Mouse (Mus musculus) midbrain, embryonic 13.5 days (tissue): ENCODE measurements around the gene Tpbpb. TPM values are rescaled to one million over a fixed set of nuclear protein-coding genes. Genes with fewer than 3 reads are reported as not detected.
"Not testable (repeated sequence)": the region's sequence is repeated elsewhere in the genome, so short reads cannot be mapped to it uniquely, and the experiment has no call there.

Experiments
- ATAC-seq: fragments of 200-750 bp; cut with Nextera tagmentation; 2 replicates; pipeline ENCODE4 v1.8.0; 2017; ENCODE audit warnings: mild to moderate bottlenecking, moderate TSS enrichment, moderate library complexity
- H3K27ac ChIP-seq: fragments of 300-500 bp; sonication (generic); 2 replicates; pipeline ENCODE4 v1.5.1; 2015; ENCODE audit warnings: inconsistent platforms, mild to moderate bottlenecking, moderate library complexity
- H3K27me3 ChIP-seq: fragments of 300-500 bp; sonication (generic); 2 replicates; pipeline ENCODE4 v1.6.1; 2015; ENCODE audit warnings: mild to moderate bottlenecking, inconsistent platforms
- H3K36me3 ChIP-seq: fragments of 300-500 bp; sonication (generic); 2 replicates; pipeline ENCODE4 v1.6.1; 2015; ENCODE audit warnings: mild to moderate bottlenecking, inconsistent platforms
- H3K4me1 ChIP-seq: fragments of 300-500 bp; sonication (generic); replicated peaks from 2 replicates; pipeline ENCODE4 v1.6.1; 2015; ENCODE audit warnings: inconsistent platforms
- H3K4me2 ChIP-seq: fragments of 300-500 bp; sonication (generic); replicated peaks from 2 replicates; pipeline ENCODE4 v1.6.1; 2015; ENCODE audit warnings: moderate library complexity, mild to moderate bottlenecking, inconsistent platforms
- H3K4me3 ChIP-seq: fragments of 300-500 bp; sonication (generic); replicated peaks from 2 replicates; pipeline ENCODE4 v1.5.1; 2015; ENCODE audit warnings: mild to moderate bottlenecking, inconsistent platforms
- H3K9ac ChIP-seq: fragments of 300-500 bp; sonication (generic); replicated peaks from 2 replicates; pipeline ENCODE4 v1.6.1; 2015; ENCODE audit warnings: mild to moderate bottlenecking, inconsistent platforms
- H3K9me3 ChIP-seq: fragments of 300-500 bp; sonication (generic); 2 replicates; pipeline ENCODE4 v1.6.1; 2016; ENCODE audit warnings: mild to moderate bottlenecking, inconsistent platforms
- WGBS: fragments of 180-500 bp; shearing (Covaris S2); methylation state at CpG from one replicate; pipeline ENCODE4 v1.1.7; 2015; 5-methylcytosine and 5-hydroxymethylcytosine counted together
- polyA plus RNA-seq: library from polyadenylated mRNA; unstranded; fragments of >200 nt; fragmentation: Nextera tagmentation; extraction: Ambion mirVana; gene quantifications from 2 replicates; pipeline ENCODE4 v1.2.1, GENCODE M21; 2015

The Tpbpb gene
- not detected in 2 replicates for polyA plus RNA-seq

GRCm38 (mm10) chr13:60904780-60905179 is at the start of gene Tpbpb:
Gene Tpbpb, minus strand, starts transcription at chr13:60904880.
- H3K9ac ChIP-seq, H3K27ac ChIP-seq, H3K4me3 ChIP-seq, H3K4me1 ChIP-seq, H3K4me2 ChIP-seq, H3K36me3 ChIP-seq, ATAC-seq, H3K27me3 ChIP-seq: not testable (repeated sequence)
- H3K9me3 ChIP-seq, result peaks cover 12% of the 10 kb centered on the region; the same call in 1 of the 2 replicates
- WGBS, result 84% methylated on average over 2 of the region's 2 CpGs

- not testable (repeated sequence) for H3K27ac ChIP-seq, H3K9ac ChIP-seq, H3K4me2 ChIP-seq, ATAC-seq, H3K27me3 ChIP-seq, H3K36me3 ChIP-seq, H3K4me1 ChIP-seq, H3K4me3 ChIP-seq
- 83% methylated on average over 3 of the region's 3 CpGs for WGBS
- peaks cover 12% of the 10 kb centered on the region for H3K9me3 ChIP-seq
Measured at GRCm38 (mm10) chr13:60941884-60942283, 37.2 kb upstream of the Tpbpb start, which contains the start of gene Tpbpa. Gene Tpbpa, minus strand, starts transcription at chr13:60941984.

- no peaks in the 10 kb centered on the region for H3K4me1 ChIP-seq
- H3K36me3 ChIP-seq, result no peaks in the 10 kb centered on the region
- WGBS, result 64% methylated on average over 5 of the region's 5 CpGs
- no peaks in the 10 kb centered on the region for H3K27me3 ChIP-seq
- H3K4me3 ChIP-seq, result no peak within 1 kb of the TSS
- no peak within 1 kb of the TSS for H3K4me2 ChIP-seq
- no peak within 1 kb of the TSS for H3K27ac ChIP-seq
- H3K9me3 ChIP-seq, result peaks cover 12% of the 10 kb centered on the region
- ATAC-seq, result no peak
- H3K9ac ChIP-seq, result no peak within 1 kb of the TSS
Measured at GRCm38 (mm10) chr13:60936500-60936901, 31.8 kb upstream of the Tpbpb start, which contains the start of the genes Gm49391 and Ctla2a. Gene Gm49391, minus strand, starts transcription at chr13:60936571. Gene Ctla2a, minus strand, starts transcription at chr13:60936625.

DNA sequence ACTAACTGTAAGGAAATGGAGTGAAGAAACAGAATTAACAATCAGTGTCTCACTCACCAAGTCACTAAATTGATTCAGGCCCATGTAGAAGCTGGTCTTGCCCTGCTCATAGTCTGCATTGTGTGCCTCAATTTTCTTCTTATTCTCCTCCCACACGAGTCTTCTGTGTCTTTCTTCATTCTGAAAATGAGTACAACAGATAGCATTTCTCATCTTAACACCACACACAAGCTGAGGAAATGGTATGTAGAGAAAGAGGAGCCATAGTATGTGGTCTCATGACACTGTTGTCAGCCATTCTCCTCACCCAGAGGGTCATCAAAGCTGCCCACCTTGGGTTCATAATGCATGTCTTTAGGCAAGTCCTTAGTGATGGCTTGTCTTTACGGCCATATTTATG is 30.8 kb upstream of the Tpbpb start, which contains the start of gene Gm49393:
Gm49393 (minus strand) TSS at position 101 of the 400 bp plus-strand sequence.
- not testable (repeated sequence) for H3K4me2 ChIP-seq, H3K9ac ChIP-seq, ATAC-seq, H3K4me1 ChIP-seq, H3K27me3 ChIP-seq, H3K4me3 ChIP-seq, H3K36me3 ChIP-seq, H3K27ac ChIP-seq
- H3K9me3 ChIP-seq, result peaks cover 12% of the 10 kb centered on the region
- 61% methylated on average over 2 of the region's 2 CpGs for WGBS

DNA sequence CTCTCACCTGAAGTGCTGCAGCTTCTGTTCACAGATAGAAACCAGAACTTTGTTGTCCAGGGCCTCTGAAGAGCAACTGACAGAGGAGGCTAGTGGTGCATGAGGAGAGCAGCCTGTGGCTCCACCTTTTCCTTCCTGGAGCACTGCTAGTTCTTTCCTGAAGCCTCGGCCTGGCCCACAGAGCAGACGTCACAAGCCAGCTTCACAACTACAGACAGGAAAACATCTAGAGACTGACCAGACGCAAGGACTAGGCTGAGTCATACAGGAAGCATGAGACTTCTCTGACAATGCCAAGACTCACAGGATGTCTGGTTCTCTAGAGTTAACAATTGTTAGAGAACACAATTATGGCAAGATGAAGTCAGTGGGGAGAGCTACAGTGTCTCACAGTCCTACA is 7.4 kb downstream of the Tpbpb start, which contains the start of gene Ctla2b:
Ctla2b (minus strand) TSS at position 120 of the 400 bp plus-strand sequence.
- H3K9me3 ChIP-seq, result peaks cover 7% of the 10 kb centered on the region
- H3K9ac ChIP-seq, result no peak within 1 kb of the TSS
- no peak within 1 kb of the TSS for H3K4me3 ChIP-seq
- no peaks in the 10 kb centered on the region for H3K27me3 ChIP-seq
- H3K4me2 ChIP-seq, result no peak within 1 kb of the TSS
- 93% methylated on average over 3 of the region's 3 CpGs for WGBS
- no peaks in the 10 kb centered on the region for H3K4me1 ChIP-seq
- no peak within 1 kb of the TSS for H3K27ac ChIP-seq
- no peaks in the 10 kb centered on the region for H3K36me3 ChIP-seq
- no peak for ATAC-seq

DNA sequence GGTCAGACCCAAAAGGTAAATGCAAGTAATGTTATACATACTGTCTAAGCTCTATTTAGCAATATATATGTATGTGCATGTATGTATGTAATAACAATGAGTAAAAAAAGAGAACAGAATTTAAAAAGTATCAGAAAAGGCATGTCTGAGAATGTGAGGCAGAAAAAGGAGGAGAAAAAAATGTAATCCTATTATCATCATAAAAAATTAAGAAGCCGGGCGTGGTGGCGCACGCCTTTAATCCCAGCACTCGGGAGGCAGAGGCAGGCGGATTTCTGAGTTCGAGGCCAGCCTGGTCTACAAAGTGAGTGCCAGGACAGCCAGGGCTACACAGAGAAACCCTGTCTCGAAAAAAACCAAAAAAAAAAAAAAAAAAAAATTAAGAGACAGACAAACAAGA is 7.9 kb downstream of the Tpbpb start, which contains the start of gene Gm49392:
Gm49392 (minus strand) TSS at position 101 of the 400 bp plus-strand sequence.
- not testable (repeated sequence) for H3K4me2 ChIP-seq, H3K4me3 ChIP-seq, H3K4me1 ChIP-seq, H3K9me3 ChIP-seq, H3K9ac ChIP-seq, H3K27ac ChIP-seq, H3K27me3 ChIP-seq, ATAC-seq, H3K36me3 ChIP-seq
- 86% methylated on average over 8 of the region's 8 CpGs for WGBS

- no peak overlapping the region for H3K27ac ChIP-seq
- ATAC-seq, result no peak
Measured at GRCm38 (mm10) chr13:60895406-60896160, 9.1 kb downstream of the Tpbpb start.

DNA sequence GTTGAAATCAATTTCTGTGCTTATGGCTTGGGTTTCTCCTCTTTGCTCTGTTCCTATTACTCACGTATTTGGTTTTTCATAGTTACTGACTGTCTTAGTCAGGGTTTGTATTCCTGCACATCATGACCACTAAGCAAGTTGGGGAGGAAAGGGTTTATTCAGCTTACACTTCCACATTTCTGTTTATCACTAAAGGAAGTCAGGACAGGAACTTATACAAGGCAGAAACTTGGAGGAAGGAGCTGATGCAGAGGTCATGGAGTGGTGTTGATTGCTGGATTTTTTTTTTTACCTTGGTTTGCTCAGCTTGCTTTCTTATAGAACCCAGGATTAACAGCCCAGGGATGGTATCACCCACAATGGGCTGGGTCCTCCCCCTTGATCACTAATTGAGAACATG is 12.4 kb downstream of the Tpbpb start:
- H3K4me1 ChIP-seq, result no peaks in the 10 kb centered on the region
- H3K9ac ChIP-seq, result no peak overlapping the region
- H3K36me3 ChIP-seq, result no peaks in the 10 kb centered on the region
- H3K27ac ChIP-seq, result no peak overlapping the region
- no peak overlapping the region for H3K4me2 ChIP-seq
- H3K4me3 ChIP-seq, result no peak overlapping the region
- no peaks in the 10 kb centered on the region for H3K27me3 ChIP-seq
- WGBS, result 79% methylated on average over 1 of the region's 1 CpGs
- no peak for ATAC-seq
- peaks cover 6% of the 10 kb centered on the region; the same call in 1 of the 2 replicates for H3K9me3 ChIP-seq

More at GRCm38 (mm10) chr13:60895406-60896160, 9.1 kb downstream of the Tpbpb start:
- Histone ChIP-seq H3K9ac (no peak overlapping the region), H3K4me1 (no peaks in the 10 kb centered on the region), H3K4me3 (no peak overlapping the region), H3K36me3 (no peaks in the 10 kb centered on the region), H3K27me3 (no peaks in the 10 kb centered on the region), H3K4me2 (no peak overlapping the region), H3K9me3 (peaks cover 6% of the 10 kb centered on the region; the same call in 1 of the 2 replicates)

- Histone ChIP-seq H3K4me3 (no peak within 1 kb of the TSS), H3K4me1 (no peaks in the 10 kb centered on the region), H3K4me2 (no peak within 1 kb of the TSS), H3K27ac (no peak within 1 kb of the TSS), H3K9ac (no peak within 1 kb of the TSS), H3K9me3 (no peaks in the 10 kb centered on the region), H3K27me3 (no peaks in the 10 kb centered on the region), H3K36me3 (no peaks in the 10 kb centered on the region)
- no peak for ATAC-seq
- 65% methylated on average over 1 of the region's 1 CpGs for WGBS
Measured at GRCm38 (mm10) chr13:60864281-60864680, 40.4 kb downstream of the Tpbpb start, which contains the start of gene 4930486L24Rik. Gene 4930486L24Rik, minus strand, starts transcription at chr13:60864475.

Other genes with a start within 250 kb of the Tpbpb start
- gene BC051665, start 118.5 kb downstream of the Tpbpb start, polyA plus RNA-seq, result not detected in 2 replicates
- not detected in 2 replicates for gene Ctsll3, start 102.0 kb downstream of the Tpbpb start, polyA plus RNA-seq
- gene 4930486L24Rik, start 40.4 kb downstream of the Tpbpb start, polyA plus RNA-seq, result not detected in 2 replicates
- 0.14 TPM in 1 of 2 replicates, not detected in the other for gene Gm49392, start 8.0 kb downstream of the Tpbpb start, polyA plus RNA-seq
- gene Ctla2b, start 7.4 kb downstream of the Tpbpb start, polyA plus RNA-seq, result 0.24 and 1.7 TPM in 2 replicates
- not detected in 2 replicates for gene Gm49393, start 30.7 kb upstream of the Tpbpb start, polyA plus RNA-seq
- 0.82 and 2.1 TPM in 2 replicates for gene Gm49391, start 31.7 kb upstream of the Tpbpb start, polyA plus RNA-seq
- 10.4 and 13.3 TPM in 2 replicates for gene Ctla2a, start 31.7 kb upstream of the Tpbpb start, polyA plus RNA-seq
- gene Tpbpa, start 37.1 kb upstream of the Tpbpb start, polyA plus RNA-seq, result not detected in 2 replicates
- gene Ctsj, start 101.1 kb upstream of the Tpbpb start, polyA plus RNA-seq, result not detected in 2 replicates
- gene Ctsq, start 135.8 kb upstream of the Tpbpb start, polyA plus RNA-seq, result not detected in 2 replicates